Mouse (Mus musculus) adrenal gland, adult 8-10 months (tissue): Measurements from ENCODE around the gene Tmem161b. TPM values are rescaled to one million over a fixed set of nuclear protein-coding genes. Genes with fewer than 3 reads are reported as not detected.

Experiments
- microRNA-seq, 2 experiments: library from miRNA; unstranded; fragments of <30 nt; microRNA quantifications; one replicate each; pipeline ENCODE4 v1.2.0; 2022
- total RNA-seq, 4 experiments: library from RNA; stranded (reverse); gene quantifications; 2 replicates each; pipeline ENCODE4 v1.2.4; 2022

Tmem161b gene
- total RNA-seq, 4 experiments from 2014 or later = 15.1 to 24.8 (median 18.8) TPM

Small RNA genes within 50 kb of the gene (microRNA-seq; reads per million reads assigned to microRNA genes)
- gene Gm24331 = 0 reads per million in 2 experiments
